Mouse (Mus musculus) layer of hippocampus, adult 18-20 months (tissue): ENCODE data around the gene Klf12. TPM values are rescaled to one million over a fixed set of nuclear protein-coding genes. Genes with fewer than 3 reads are reported as not detected.
"Not testable (repeated sequence)": the region's sequence is repeated elsewhere in the genome, so short reads cannot be mapped to it uniquely, and the experiment has no call there.

ENCODE experiments used
- DNase-seq, 2 experiments: peaks; one replicate each; pipeline ENCODE4 v3.0.0; 2022; ENCODE audit warnings: low spot score in 2 of 2
- total RNA-seq, 2 experiments: library from RNA; stranded (reverse); gene quantifications; 2 replicates each; pipeline ENCODE4 v1.2.3; 2021

Klf12 gene
- total RNA-seq, 2 experiments from 2014 or later = 39.8 to 40.3 TPM

DNA sequence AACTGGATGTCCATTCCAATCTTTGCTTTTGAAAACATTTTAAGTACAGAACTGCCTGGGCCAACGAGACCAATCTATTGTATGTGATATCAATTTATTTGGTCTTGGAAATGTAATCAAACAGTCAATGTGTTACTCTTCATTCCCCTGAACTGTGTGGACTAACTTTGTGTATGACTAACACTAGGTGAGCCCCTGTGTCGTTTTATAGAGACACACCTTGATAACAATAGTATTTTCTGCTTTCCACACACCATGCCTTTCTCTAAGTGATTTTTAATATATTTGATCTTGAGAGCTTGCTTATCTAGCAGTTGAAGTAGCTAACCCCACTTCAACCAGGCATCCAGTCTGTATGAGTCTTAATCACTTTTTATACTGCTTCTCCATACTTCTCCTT is 398.0 kb downstream of the Klf12 start:
- DNase-seq = no peak

DNA sequence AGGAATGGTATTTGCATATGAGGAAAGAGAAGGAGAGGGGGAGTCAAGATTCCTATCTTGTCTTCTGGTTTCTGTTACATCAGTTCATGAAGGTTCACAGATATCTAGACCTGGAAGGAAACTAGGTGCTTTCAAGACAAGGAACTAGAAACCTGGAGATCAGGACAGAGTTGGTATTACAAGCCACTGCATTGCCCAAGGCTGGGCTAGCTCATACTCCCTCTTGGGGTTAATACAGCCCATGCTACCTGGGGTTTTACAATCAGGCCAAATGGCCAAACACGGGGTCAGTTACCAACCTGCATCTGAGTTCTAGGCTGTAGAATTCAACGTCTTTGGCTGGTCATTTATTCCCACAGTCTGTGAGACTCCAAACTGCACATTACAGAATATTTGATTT is 398.9 kb downstream of the Klf12 start:
- no peak for DNase-seq

DNA sequence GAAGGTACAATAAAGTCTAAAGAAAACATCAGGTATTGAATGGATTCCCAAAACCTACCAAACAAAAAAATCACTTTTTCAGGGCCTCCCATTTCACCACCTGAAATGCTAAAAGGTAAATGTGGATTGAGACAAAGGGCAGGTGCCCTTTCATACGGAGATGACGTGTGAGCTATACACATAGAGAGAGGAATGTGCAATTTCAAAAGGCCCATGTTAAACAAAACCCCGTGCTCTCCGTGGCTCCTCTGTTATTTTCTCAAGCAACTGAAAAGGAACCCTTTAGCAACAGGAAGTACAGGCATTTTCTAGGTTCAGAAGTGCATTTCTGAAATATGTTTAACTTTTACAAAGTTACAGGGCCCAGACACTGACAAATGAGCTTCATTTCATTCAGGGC is 399.4 kb downstream of the Klf12 start:
- no peak for DNase-seq

DNA sequence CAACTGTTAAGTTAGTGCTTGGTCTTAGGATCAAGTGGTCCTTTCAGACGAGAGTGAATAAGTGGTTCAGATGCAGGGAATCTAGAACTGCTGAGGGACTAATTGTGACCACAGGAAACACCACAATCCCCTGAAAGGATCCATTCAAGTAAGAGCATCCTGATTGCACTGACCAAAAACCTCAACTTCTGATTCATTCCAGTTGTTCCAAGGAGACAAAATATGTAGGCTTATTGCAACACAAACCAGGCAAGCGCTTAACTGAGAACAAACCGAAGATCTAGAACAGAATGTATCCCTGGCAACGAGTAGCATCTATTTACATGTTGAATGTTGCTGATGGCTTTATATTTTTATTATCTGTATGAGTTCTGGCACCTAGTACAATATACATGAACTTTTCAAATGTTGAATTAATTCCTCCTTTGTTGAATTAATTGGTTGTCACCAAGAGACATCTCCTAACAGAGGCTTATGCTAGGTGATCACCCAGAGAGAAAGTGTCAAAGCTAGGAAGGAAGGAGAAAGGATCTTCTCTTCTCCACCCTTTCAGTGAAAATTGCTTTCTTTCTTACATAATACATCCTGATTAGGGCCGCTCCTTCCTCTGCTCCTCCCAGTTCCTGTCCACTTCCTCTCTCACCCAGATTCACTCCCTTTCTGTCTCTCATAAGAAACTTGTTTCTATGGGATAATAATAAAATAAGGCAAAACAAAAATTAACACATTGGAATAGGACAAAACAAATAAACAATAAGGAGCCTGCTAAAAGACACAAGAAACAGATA is 407.5 kb downstream of the Klf12 start:
- no peak for DNase-seq

DNA sequence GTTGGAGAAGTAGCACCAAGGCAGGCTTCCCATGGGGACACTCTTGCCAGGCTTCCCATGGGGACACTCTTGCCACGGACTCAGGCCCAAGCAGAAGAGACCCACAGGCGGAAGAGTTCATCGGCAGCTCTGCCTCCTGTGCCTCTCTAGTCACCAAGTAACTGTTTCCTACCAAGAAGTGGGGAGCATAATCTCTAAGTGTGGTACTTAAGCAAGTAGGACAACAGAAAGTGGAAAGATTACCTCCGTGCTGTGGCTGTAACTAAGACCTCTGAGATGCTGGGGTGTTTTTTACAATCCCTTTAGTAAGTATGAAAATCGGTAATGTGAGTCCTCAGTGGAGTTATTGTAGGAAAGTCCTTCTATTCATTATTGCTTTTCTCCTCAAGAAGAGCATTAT is 410.8 kb downstream of the Klf12 start:
- no peak for DNase-seq

DNA sequence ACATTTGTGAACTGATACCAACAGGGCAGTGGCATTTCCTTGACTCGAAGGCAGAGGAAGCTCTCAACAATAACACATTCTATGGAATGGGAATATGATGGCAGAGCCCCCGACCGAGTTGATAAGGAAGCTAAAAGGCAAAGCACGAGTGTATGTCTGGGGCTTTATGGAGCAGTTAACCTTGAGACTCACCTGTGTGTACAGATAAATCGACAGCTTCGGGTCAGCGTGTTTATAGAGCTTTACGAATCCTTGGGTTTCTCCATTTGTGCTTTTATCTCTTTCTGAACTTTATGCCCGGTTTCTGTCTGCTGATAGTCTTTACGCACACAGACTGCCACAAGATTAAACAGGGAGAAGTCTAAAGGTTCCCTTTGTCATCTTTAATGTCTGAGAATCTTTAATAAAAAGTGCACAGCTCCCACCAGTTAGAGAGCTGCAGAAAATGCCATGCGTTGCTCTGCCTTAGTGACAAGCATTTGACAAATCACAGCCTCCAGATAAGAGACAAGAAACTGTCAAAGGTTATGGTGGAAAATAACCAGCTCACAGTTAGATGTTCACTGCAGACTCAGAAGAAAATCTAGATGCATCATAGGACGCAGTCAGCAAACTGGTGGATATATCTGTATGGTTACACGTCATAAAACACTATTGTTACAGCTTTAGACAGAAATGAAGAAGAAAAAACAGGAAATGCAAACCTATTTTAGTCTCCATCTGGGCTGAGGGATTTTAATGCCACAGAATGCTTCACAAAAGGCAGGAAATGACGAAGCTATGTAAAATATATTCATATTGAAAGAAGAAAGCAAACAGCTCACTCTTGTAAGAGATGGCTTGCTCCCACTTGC is 428.1 kb downstream of the Klf12 start:
- peak in 1 of 2 experiments; percentile 30 for DNase-seq

DNA sequence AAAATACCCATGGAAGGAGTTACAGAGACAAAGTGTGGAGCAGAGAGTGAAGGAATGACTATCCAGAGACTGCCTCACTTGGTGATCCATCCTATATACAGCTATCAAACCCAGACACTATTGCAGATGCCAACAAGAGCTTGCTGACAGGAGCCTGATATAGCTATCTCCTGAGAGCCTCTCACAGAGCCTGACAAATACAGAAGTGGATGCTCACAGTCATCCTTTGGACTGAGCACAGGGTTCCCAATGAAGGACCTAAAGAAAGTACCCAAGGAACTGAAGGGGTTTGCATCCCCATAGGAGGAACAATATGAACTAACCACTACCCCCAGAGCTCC is 430.0 kb downstream of the Klf12 start:
- DNase-seq = not testable (repeated sequence)

DNA sequence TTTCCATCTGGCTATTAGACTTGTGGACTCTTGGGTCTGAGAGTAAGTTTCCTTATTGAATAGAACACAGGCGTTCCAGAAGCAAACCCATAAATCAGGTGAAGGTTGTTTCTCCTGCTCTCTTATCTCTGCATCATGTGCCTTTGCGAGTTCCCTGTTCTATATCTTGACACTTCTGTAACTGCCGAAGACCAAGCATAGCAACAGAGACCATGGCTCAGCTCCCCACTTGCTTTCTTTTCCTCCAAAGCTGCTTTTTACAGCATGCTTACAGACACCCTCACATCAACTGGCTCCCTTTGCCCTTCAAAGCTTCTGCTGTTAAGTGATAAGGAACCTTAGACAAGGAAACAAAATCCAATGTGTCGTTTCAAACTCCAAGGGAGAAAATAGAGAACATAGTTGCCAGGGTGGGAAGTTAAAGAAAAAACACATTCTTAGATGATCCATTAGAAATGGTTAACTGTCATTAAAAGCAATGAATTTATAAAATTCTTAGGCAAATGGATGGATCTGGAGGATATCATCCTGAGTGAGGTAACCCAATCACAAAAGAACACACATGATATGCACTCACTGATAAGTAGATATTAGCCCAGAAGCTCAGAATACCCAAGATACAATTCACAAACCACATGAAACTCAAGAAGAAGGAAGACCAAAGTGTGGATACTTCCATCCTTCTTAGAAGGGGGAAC is 430.6 kb downstream of the Klf12 start:
- DNase-seq = not testable (repeated sequence)

DNA sequence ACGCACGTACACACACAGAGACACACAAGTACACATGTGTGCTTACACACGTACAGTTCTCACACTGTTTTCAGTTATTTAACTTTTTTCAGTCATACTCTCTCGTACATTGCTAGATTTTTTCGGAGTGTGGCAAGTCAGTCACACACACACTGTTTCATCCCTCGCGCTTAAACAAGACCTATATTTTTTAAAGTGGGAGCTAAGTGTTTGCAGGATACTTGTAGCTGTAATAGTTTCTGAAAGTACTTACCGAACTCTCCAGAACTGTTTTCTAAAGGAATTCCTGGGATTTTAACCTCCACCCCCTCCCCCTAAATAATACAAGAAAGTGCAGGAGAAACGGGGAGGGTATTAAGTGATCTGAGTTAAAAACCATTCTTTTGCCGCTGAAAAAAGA is 434.1 kb downstream of the Klf12 start:
- DNase-seq = no peak

DNA sequence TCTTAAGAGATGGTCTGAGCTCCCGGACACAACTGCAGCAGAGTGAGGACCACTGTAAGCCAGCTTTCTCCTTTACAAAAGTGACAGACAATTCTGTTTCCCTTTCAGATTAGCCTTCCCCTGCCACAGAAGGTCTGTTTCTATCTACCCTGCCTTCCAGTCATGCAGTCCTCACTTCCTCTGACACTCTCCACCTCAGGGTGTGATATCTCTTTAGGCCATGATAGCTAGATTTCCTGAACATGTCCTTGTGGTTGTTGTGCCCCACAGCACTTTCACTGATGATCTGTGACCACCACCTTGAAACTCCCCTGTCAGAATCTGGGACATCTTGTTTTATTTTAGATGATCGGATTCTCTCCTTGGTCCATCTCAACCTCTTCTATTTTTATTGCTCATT is 437.0 kb downstream of the Klf12 start:
- no peak for DNase-seq

DNA sequence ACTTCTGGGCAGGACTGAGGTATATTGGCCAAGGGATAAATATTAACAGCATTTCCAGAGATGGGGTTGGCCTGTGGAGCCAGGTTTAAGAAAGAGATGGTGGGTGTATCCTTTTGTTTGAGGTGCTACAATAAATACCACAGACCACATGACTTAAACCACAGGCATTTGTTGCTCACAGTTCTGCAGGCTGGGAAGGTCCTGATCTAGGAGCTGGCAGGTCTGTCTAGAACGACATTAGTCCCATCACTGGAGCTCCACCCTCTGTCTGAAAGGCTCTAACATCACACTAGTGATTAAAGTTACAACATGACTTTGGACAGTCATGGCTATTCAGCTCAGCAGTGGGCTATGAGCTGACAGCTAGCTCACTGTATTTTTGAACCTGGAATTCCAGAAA is 457.8 kb downstream of the Klf12 start:
- no peak for DNase-seq
